Mouse (Mus musculus) midbrain, embryonic 10.5 days (tissue): ENCODE measurements around the gene Tbc1d10c. TPM values are rescaled to one million over a fixed set of nuclear protein-coding genes. Genes with fewer than 3 reads are reported as not detected.

Experiments used
- DNase-seq: peaks from one replicate; pipeline ENCODE4 v3.0.0-alpha.2; 2017; ENCODE audit warnings: low spot score
- H3K27ac ChIP-seq: fragments of 300-500 bp; sonication (generic); replicated peaks from 2 replicates; pipeline ENCODE4 v1.5.1; 2016; ENCODE audit warnings: mild to moderate bottlenecking
- H3K27me3 ChIP-seq: fragments of 300-500 bp; sonication (generic); 2 replicates; pipeline ENCODE4 v1.6.1; 2016; ENCODE audit warnings: low read depth, mild to moderate bottlenecking; ENCODE audit not compliant: poor library complexity, severe bottlenecking
- H3K36me3 ChIP-seq: fragments of 300-500 bp; sonication (generic); 2 replicates; pipeline ENCODE4 v1.6.1; 2016; ENCODE audit warnings: mild to moderate bottlenecking, moderate library complexity
- H3K4me1 ChIP-seq: fragments of 300-500 bp; sonication (generic); 2 replicates; pipeline ENCODE4 v1.6.1; 2016
- H3K4me3 ChIP-seq: fragments of 300-500 bp; sonication (generic); 2 replicates; pipeline ENCODE4 v1.5.1; 2016; ENCODE audit warnings: mild to moderate bottlenecking, moderate library complexity
- H3K9me3 ChIP-seq: fragments of 300-500 bp; sonication (generic); replicated peaks from 2 replicates; pipeline ENCODE4 v1.6.1; 2016; ENCODE audit warnings: mild to moderate bottlenecking
- WGBS: fragments of 180-500 bp; shearing (Covaris S2); methylation state at CpG from one replicate; pipeline ENCODE4 v1.1.7; 2016; 5-methylcytosine and 5-hydroxymethylcytosine counted together
- polyA plus RNA-seq: library from polyadenylated mRNA; unstranded; fragments of >200 nt; fragmentation: Nextera tagmentation; extraction: Ambion mirVana; gene quantifications from 2 replicates; pipeline ENCODE4 v1.2.1, GENCODE M21; 2016

Tbc1d10c gene
- polyA plus RNA-seq, 1 experiment from 2014 or later = 0.85 TPM

DNA sequence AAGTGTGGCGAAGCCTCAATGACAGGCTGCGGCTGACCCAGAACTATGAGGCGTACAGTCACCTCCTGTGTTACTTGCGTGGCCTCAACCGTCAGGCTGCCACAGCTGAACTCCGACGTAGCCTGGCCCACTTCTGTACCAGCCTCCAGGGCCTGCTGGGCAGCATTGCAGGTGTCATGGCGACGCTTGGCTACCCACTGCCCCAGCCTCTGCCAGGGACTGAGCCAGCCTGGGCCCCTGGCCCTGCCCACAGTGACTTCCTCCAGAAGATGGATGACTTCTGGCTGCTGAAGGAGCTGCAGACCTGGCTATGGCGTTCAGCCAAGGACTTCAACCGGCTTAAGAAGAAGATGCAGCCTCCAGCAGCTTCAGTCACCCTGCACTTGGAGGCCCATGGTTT, 31.1 kb upstream of the Tbc1d10c start:
- Histone ChIP-seq H3K4me1 (peaks cover 24% of the 10 kb centered on the region), H3K9me3 (no peaks in the 10 kb centered on the region), H3K27ac (no peak overlapping the region), H3K27me3 (peaks cover 50% of the 10 kb centered on the region), H3K4me3 (no peak overlapping the region), H3K36me3 (no peaks in the 10 kb centered on the region)
- DNase-seq = no peak
- 88% methylated on average over 11 of the region's 11 CpGs for WGBS

DNA sequence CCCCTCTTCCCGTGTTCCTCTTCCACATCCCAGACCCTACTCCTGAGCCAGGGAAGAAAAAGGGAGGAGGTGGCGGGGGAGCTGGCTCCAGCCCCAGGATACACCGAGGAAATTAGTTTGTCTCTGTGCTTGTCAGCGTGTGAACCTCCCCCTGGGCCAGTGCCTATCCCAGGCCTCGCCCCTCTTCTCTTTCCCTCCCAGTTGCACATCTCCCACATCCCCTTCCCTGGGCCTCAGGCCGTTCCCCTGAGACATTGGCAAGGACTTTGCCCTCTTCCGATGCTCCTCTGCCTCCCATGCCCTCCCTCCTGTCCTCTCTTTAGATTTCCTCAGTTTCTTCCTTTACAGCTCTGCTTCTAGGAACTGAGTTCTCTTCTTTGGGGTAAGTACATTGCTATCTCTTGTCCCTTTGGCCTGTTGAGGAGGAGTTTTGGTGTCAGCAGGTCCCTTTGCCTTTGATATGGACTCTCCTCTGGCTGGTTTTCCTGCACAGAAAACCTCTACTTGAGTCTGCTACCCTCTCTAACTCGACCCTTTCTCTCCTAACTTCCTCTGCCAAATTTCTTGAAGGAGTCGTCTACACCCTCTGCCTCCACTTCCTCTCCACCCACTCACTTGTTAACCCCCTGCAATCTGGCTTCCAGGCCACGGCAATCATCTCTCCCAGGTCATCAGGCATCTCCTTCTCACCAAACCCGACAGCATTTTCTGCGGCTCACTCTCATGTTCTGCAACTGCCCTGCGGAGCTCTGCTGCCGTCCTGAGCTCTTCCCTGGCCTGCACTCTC, 30.1 kb upstream of the Tbc1d10c start:
- Histone ChIP-seq H3K27ac (no peak overlapping the region), H3K36me3 (no peaks in the 10 kb centered on the region), H3K9me3 (no peaks in the 10 kb centered on the region), H3K27me3 (peaks cover 55% of the 10 kb centered on the region), H3K4me1 (peaks cover 33% of the 10 kb centered on the region), H3K4me3 (no peak overlapping the region)
- WGBS = 53% methylated on average over 14 of the region's 14 CpGs
- no peak for DNase-seq

DNA sequence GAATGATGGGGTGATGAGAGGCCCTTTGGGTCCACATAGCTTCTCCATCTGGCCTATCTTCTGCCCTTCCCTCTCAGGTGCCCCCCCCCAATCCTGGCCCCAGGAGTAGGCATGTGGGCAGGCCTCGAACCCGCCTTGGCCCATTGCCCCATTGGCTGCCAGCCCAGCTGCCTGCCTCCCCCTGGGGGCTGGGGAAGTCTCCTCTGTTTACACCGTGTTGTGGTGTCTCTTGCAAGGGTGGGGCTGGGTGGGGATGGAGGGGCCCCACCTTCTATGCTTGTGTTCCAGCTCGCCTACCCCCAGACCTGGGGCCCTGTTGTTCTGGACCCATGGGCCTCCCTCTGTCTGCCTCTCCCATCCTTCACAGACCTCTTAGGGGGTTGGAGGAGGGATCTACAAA, 29.3 kb upstream of the Tbc1d10c start:
- H3K27ac ChIP-seq = no peak overlapping the region
- peaks cover 62% of the 10 kb centered on the region for H3K27me3 ChIP-seq
- no peak for DNase-seq
- 71% methylated on average over 4 of the region's 4 CpGs for WGBS
- peaks cover 39% of the 10 kb centered on the region for H3K4me1 ChIP-seq
- H3K36me3 ChIP-seq = no peaks in the 10 kb centered on the region
- no peak overlapping the region for H3K4me3 ChIP-seq
- no peaks in the 10 kb centered on the region for H3K9me3 ChIP-seq

DNA sequence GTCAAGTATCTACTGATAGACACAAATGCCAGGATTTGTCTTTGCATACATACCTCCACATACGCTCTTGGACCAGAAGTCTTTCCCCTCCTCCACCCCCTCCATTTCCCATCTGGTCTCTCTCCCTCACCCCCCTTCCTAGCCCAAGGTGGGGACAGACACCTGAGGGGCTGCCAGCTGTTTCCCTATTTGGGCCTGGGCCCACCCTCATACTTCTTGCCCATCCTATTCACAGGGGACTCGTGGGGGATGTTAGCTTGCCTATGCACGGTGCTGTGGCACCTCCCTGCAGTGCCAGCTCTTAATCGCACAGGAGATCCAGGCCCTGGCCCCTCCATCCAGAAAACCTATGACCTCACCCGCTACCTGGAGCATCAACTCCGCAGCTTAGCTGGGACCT, 28.9 kb upstream of the Tbc1d10c start:
- Histone ChIP-seq H3K36me3 (no peaks in the 10 kb centered on the region), H3K27me3 (peaks cover 67% of the 10 kb centered on the region), H3K27ac (no peak overlapping the region), H3K4me1 (peaks cover 44% of the 10 kb centered on the region), H3K4me3 (no peak overlapping the region), H3K9me3 (no peaks in the 10 kb centered on the region)
- no peak for DNase-seq
- WGBS = 88% methylated on average over 6 of the region's 6 CpGs

DNA sequence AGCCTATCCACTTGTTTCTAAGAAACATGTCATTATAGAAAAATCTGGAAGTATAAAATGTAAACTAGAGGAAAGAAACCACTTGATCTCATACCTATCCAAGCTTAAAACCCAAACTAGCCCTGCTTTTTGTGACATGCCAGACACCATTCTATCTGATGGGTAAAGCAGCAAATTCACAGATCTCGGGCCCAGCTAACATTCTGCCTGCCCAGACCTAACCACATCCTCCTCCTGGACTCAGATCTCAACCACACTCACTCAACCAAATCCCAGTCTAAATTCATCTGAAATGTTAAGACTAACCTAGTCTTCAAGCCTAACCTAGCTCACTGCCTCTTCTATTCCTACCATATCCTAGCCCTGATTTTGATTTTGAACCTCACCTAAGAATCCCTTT, 27.7 kb upstream of the Tbc1d10c start:
- no peak overlapping the region for H3K27ac ChIP-seq
- WGBS = 71% methylated on average over 1 of the region's 1 CpGs
- no peak for DNase-seq
- no peaks in the 10 kb centered on the region for H3K36me3 ChIP-seq
- peaks cover 79% of the 10 kb centered on the region for H3K27me3 ChIP-seq
- H3K9me3 ChIP-seq = no peaks in the 10 kb centered on the region
- H3K4me3 ChIP-seq = no peak overlapping the region
- peaks cover 56% of the 10 kb centered on the region for H3K4me1 ChIP-seq

DNA sequence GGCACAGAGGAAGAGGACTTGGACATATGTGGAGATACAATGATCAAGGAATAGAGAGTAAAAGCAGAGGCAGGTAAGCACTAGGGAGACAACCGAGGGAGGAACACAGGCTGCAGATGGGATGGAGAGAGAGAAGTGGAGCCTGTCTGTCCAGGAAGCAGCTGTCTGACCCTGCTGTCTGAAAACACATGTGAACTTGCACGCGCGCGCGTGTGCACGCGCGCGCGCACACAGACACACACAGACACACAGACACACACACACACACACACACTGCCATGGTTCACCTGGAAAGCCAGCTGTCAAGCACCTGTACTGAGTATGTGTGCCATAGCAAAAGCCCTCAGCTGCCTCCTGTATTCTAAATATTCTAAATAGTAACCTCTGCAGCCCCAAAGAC, 27.2 kb upstream of the Tbc1d10c start:
- no peak overlapping the region for H3K27ac ChIP-seq
- H3K36me3 ChIP-seq = no peaks in the 10 kb centered on the region
- H3K4me3 ChIP-seq = no peak overlapping the region
- WGBS = 86% methylated on average over 9 of the region's 11 CpGs
- peaks cover 84% of the 10 kb centered on the region for H3K27me3 ChIP-seq
- H3K4me1 ChIP-seq = peaks cover 61% of the 10 kb centered on the region
- no peaks in the 10 kb centered on the region for H3K9me3 ChIP-seq
- DNase-seq = no peak

DNA sequence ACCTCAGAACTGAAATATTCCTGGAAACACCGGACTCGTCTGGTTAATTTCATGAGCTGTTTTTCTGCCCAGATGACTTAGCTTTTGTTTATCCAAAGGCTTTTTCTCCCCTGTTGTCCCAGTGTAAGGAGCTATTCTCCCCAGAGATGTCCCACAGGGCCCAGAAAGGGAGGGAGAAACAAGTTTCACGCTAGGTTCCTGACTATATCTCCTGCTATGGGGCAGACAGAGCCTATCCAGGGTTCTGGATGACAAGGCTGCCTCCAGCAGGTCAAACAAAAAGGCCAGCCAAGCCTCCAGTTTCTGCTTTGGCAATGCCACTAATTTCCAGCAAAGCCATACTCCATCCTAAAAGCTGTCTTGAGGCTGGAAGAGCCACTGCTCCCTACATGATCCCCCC, 26.8 kb upstream of the Tbc1d10c start:
- no peak for DNase-seq
- no peaks in the 10 kb centered on the region for H3K36me3 ChIP-seq
- peaks cover 65% of the 10 kb centered on the region for H3K4me1 ChIP-seq
- WGBS = 53% methylated on average over 3 of the region's 3 CpGs
- no peak overlapping the region for H3K27ac ChIP-seq
- H3K4me3 ChIP-seq = no peak overlapping the region
- H3K9me3 ChIP-seq = no peaks in the 10 kb centered on the region
- H3K27me3 ChIP-seq = peaks cover 88% of the 10 kb centered on the region

DNA sequence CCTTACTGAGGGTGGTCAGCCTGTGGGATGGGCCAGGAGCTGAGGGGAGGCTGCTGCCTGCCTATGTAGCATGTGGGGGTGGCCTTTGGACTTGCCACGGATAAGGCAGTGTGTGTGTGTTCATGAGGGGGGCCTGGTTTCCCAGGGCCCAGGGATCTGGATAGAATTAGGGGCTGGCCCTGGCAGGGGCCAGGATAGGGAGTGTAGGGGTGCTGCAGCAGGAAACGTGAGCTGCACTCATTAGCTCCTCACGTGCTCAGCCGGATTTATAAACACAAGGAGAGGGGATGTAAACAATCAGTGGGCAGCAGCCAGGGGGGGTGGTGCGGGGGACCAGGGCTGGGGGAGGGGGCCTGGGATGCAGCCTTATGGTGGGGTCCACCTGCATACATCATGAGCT, 26.1 kb upstream of the Tbc1d10c start:
- H3K27me3 ChIP-seq = peaks cover 94% of the 10 kb centered on the region
- H3K9me3 ChIP-seq = no peaks in the 10 kb centered on the region
- no peak for DNase-seq
- peaks cover 69% of the 10 kb centered on the region for H3K4me1 ChIP-seq
- H3K4me3 ChIP-seq = no peak overlapping the region
- H3K27ac ChIP-seq = no peak overlapping the region
- 10% methylated on average over 5 of the region's 5 CpGs for WGBS
- no peaks in the 10 kb centered on the region for H3K36me3 ChIP-seq

DNA sequence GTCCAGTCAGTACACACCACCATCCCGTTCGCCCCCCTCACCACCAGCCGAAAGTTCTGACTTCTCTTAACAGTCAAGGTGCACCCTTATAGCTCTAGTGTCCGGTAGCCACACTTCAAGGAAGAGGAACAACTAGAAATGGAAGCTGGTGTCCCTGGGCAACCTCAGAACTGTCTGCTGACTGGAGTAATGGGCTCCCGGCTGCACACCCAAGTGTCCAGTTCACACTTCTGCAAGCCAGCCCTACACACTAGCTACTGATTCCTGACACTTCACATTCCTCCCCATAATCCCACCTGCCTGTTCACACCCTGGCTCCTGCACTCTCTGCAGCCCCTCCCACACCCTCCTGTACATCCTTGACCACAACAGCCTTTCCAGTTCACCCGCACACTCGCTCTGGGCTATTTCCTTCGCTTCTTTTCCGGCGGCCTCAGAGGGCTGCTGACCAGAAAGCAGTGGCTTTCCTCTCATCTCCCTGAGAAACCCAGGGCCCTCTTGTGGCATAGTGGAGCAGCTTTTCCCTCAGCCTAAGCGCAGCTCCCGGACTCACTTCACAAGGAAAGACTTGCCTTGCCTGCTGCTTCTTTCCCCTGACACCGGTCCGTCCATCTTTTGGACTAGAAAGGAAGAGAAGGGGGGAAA, 25.1 kb upstream of the Tbc1d10c start:
- H3K4me1 ChIP-seq = peaks cover 74% of the 10 kb centered on the region
- peak overlapping the region; percentile 71; the same call in 1 of the 2 replicates for H3K4me3 ChIP-seq
- peak; percentile 56 for DNase-seq
- 22% methylated on average over 14 of the region's 14 CpGs for WGBS
- peaks cover 94% of the 10 kb centered on the region for H3K27me3 ChIP-seq
- H3K9me3 ChIP-seq = no peaks in the 10 kb centered on the region
- no peaks in the 10 kb centered on the region for H3K36me3 ChIP-seq
- H3K27ac ChIP-seq = no peak overlapping the region

DNA sequence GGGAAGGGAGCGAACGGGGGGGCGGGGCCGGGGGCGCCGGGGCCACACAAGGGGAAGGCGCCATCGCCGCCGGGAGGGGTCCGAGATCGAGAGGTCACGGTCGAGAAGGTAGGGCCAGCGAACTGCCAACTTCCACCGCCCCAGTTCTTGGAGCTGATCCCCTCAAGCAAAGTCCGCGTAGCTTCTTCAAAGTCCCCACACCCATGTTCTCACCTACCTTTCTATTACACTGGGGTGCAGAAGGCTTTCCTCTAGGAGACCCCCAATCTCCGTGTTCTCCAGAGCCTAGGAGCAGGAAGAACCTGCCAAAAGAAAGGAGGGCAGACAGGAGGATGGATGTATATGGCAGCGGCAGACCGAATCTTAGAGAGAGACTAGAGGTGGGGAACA, 24.4 kb upstream of the Tbc1d10c start:
- no peaks in the 10 kb centered on the region for H3K9me3 ChIP-seq
- 4% methylated on average over 17 of the region's 21 CpGs for WGBS
- no peak for DNase-seq
- H3K4me3 ChIP-seq = peak overlapping the region; percentile 71
- peaks cover 94% of the 10 kb centered on the region for H3K27me3 ChIP-seq
- peak overlapping the region; percentile 83 for H3K27ac ChIP-seq
- H3K4me1 ChIP-seq = peaks cover 70% of the 10 kb centered on the region
- H3K36me3 ChIP-seq = no peaks in the 10 kb centered on the region

DNA sequence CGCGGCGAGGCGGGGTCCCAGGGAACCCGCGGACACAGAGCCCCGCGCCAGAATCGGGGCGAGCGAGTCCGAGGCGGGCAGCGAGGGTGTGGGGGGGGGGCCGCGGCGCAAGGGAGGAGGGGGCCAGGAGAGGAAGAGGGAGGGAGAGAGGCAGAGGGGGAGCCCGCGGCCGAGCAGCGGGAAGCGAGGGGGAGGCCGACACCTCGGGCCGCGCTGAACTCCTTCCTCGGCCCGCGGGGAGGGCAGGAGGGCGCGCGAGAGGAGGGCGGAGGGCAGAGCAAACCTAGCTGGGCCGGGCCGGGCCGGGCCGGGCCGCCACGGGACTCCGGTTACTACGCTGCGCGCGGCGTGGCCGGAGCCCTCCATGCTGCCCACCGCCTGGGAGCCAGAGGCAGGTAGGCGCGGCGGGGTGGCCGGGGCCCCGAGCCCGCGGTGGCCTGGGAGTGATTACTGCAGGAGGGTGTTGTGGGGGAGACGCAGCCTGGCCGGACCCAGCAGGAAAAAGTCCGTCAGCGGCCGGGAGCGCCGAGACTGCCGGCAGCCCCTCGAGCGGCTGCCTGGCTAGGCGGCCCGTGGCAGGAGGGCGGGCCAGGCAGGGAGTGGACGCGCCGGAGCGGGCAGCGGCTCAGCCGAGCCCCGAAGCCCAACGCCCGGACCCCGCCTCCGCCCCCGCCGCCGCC, 23.8 kb upstream of the Tbc1d10c start:
- peaks cover 94% of the 10 kb centered on the region for H3K27me3 ChIP-seq
- WGBS = 0% methylated on average over 63 of the region's 81 CpGs

DNA sequence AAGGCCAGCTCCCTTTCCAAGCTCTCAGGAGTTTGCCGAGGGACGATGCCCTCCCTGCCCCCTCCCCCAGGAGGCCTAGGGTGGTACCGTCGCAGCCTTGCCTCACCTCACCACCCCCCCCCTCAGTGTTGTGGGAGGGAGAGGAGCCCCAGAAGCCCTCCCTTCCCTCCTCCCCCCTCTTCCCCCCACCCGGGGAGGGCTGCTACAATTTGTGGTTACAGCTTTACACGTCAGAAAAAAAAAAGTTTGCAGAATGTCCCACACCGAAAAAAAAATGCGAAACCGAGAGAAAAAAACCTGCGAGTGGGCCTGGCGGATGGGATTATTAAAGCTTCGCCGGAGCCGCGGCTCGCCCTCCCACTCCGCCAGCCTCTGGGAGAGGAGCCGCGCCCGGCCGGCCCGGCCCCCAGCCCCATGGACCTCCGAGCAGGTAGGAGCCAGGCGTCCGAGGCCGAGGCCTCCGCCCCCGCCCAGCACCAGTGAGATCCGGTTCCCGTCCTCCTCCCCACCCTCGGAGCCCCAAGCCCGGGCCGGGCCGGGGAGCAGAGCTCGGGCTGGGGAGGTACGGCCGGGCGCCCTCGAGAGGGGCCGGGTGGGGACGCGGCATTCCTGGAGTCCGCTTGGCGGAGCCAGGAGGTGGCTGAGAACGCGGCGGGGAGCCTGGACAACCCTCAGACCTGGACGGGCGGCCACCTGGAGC, 23.1 kb upstream of the Tbc1d10c start, which contains the start of the genes Clcf1 and AC109138.7:
Clcf1 (plus strand) TSS at position 168 of the 700 bp plus-strand sequence.
AC109138.7 (plus strand) TSS at position 287 of the 700 bp plus-strand sequence.
- H3K4me3 ChIP-seq = peak within 1 kb of the TSS; percentile 71
- peaks cover 63% of the 10 kb centered on the region for H3K4me1 ChIP-seq
- H3K27ac ChIP-seq = peak within 1 kb of the TSS; percentile 83
- H3K36me3 ChIP-seq = no peaks in the 10 kb centered on the region
- DNase-seq = peak; percentile 62
- no peaks in the 10 kb centered on the region for H3K9me3 ChIP-seq
- under 1% methylated on average over 49 of the region's 49 CpGs for WGBS
- H3K27me3 ChIP-seq = peaks cover 92% of the 10 kb centered on the region

More for the DNA sequence above, 23.8 kb upstream of the Tbc1d10c start:
- Histone ChIP-seq H3K27ac (peak overlapping the region; percentile 83), H3K4me3 (peak overlapping the region; percentile 71), H3K36me3 (no peaks in the 10 kb centered on the region), H3K9me3 (no peaks in the 10 kb centered on the region), H3K4me1 (peaks cover 68% of the 10 kb centered on the region)
- DNase-seq = peak; percentile 69
